Comparison of ENCODE assay signal across 8 mouse cellular contexts in the genomic region with DNA sequence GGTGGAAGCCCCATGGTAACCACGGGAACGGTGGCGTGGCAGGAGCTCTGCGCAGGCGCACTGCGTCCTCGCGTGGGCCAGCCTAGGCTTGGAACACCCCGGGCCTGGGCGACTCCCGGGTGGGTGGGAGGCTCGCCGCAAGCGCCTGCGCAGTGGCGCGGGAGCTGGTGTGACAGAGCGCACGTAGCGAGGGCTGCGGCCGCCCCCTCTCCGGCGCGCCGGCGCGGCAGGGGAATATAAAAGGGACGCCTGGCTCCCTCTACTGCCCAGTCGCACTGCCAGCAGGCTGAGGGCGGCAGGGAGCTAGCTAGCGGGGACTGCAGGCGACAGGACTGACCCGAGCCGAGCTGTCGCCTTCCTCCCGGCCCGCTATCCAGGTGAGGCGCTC. TPM values are rescaled to one million over a fixed set of nuclear protein-coding genes. Genes with fewer than 3 reads are reported as not detected.
DNase-seq lines count a peak whose midpoint lies in the region; ATAC-seq lines count a peak whose summit lies in the region.

A gene (plus strand): TSS at position 197 of the 388 bp plus-strand sequence.

- H3K4me1 ChIP-seq in forebrain, embryonic 11.5 days (replicated peaks; ENCODE audit: control insufficient read depth, insufficient read depth, low read length) = peaks cover 2% of the 10 kb centered on the region; the same call in 1 of the 2 replicates
- peaks cover 23% of the 10 kb centered on the region for H3K4me1 ChIP-seq in heart, embryonic 16.5 days (ENCODE audit: control insufficient read depth, insufficient read depth, low read length)
- H3K4me1 ChIP-seq in liver, embryonic 15.5 days (replicated peaks) = peaks cover 29% of the 10 kb centered on the region
- peaks cover 10% of the 10 kb centered on the region for H3K4me1 ChIP-seq in neural tube, embryonic 12.5 days

- no peaks in the 10 kb centered on the region for H3K36me3 ChIP-seq in forebrain, embryonic 11.5 days (ENCODE audit: control insufficient read depth, insufficient read depth, low read length)
- no peaks in the 10 kb centered on the region for H3K36me3 ChIP-seq in heart, embryonic 16.5 days (ENCODE audit: control insufficient read depth, insufficient read depth)
- no peaks in the 10 kb centered on the region for H3K36me3 ChIP-seq in liver, embryonic 15.5 days (replicated peaks)
- H3K36me3 ChIP-seq in neural tube, embryonic 12.5 days = no peaks in the 10 kb centered on the region

- H3K4me2 ChIP-seq in forebrain, embryonic 11.5 days (ENCODE audit: low read depth, low read length, severe bottlenecking) = peak within 1 kb of the TSS; percentile 88
- peak within 1 kb of the TSS; percentile 68 for H3K4me2 ChIP-seq in heart, embryonic 16.5 days (ENCODE audit: low read depth, low read length)
- peak within 1 kb of the TSS; percentile 94 for H3K4me2 ChIP-seq in liver, embryonic 15.5 days
- peak within 1 kb of the TSS; percentile 85 for H3K4me2 ChIP-seq in neural tube, embryonic 12.5 days (replicated peaks)

- 0% methylated on average over 34 of the region's 39 CpGs for WGBS in forebrain, embryonic 11.5 days
- WGBS in heart, embryonic 16.5 days = under 1% methylated on average over 39 of the region's 39 CpGs
- WGBS in liver, embryonic 15.5 days (ENCODE audit: insufficient replicate concordance) = under 1% methylated on average over 33 of the region's 39 CpGs
- WGBS in neural tube, embryonic 12.5 days = under 1% methylated on average over 39 of the region's 39 CpGs

- H3K27me3 ChIP-seq in forebrain, embryonic 11.5 days (ENCODE audit: control insufficient read depth, insufficient read depth, low read length) = no peaks in the 10 kb centered on the region
- H3K27me3 ChIP-seq in heart, embryonic 16.5 days (ENCODE audit: control insufficient read depth, insufficient read depth, low read length) = no peaks in the 10 kb centered on the region
- no peaks in the 10 kb centered on the region for H3K27me3 ChIP-seq in liver, embryonic 15.5 days
- H3K27me3 ChIP-seq in neural tube, embryonic 12.5 days (replicated peaks) = no peaks in the 10 kb centered on the region

- no peaks in the 10 kb centered on the region for H3K9me3 ChIP-seq in forebrain, embryonic 11.5 days (ENCODE audit: control insufficient read depth, low read length)
- H3K9me3 ChIP-seq in heart, embryonic 16.5 days (replicated peaks; ENCODE audit: control insufficient read depth, low read length) = no peaks in the 10 kb centered on the region
- no peaks in the 10 kb centered on the region for H3K9me3 ChIP-seq in liver, embryonic 15.5 days (replicated peaks)
- no peaks in the 10 kb centered on the region for H3K9me3 ChIP-seq in neural tube, embryonic 12.5 days

- peak; percentile 95 to 98 for DNase-seq in CD8-positive naive resting alpha-beta T cell, adult 2 months (ENCODE audit: low read depth in 2 of 2, low spot score in 2 of 2)
- peak; percentile 90 for DNase-seq in c-Kit-positive CD71-negative TER-119-negative erythroid progenitor cells, embryonic 14.5 days (ENCODE audit: low read depth)
- peak; percentile 100 for DNase-seq in forebrain, embryonic 11.5 days (ENCODE audit: low spot score)
- DNase-seq in kidney, postnatal 36 days = peak; percentile 99
- DNase-seq in telencephalon, adult 2 months (ENCODE audit: low read depth, low spot score) = peak; percentile 94

- H3K9ac ChIP-seq in forebrain, embryonic 11.5 days (ENCODE audit: low read length) = peak within 1 kb of the TSS; percentile 89
- peak within 1 kb of the TSS; percentile 86 for H3K9ac ChIP-seq in heart, embryonic 16.5 days (ENCODE audit: low read length)
- peak within 1 kb of the TSS; percentile 93 for H3K9ac ChIP-seq in liver, embryonic 15.5 days
- peak within 1 kb of the TSS; percentile 94 for H3K9ac ChIP-seq in neural tube, embryonic 12.5 days

- ATAC-seq in forebrain, embryonic 11.5 days (replicated peaks; ENCODE audit: low FRiP score) = peak; percentile 99
- peak; percentile 99 for ATAC-seq in heart, embryonic 16.5 days (replicated peaks; ENCODE audit: extremely low read depth, insufficient read depth, low FRiP score)
- peak; percentile 99 for ATAC-seq in liver, embryonic 15.5 days (ENCODE audit: insufficient read depth)
- ATAC-seq in neural tube, embryonic 12.5 days (ENCODE audit: low FRiP score, low read depth) = peak; percentile 98

- H3K4me3 ChIP-seq in forebrain, embryonic 11.5 days (ENCODE audit: low read depth, low read length) = peak within 1 kb of the TSS; percentile 82
- peak within 1 kb of the TSS; percentile 82 for H3K4me3 ChIP-seq in heart, embryonic 16.5 days (ENCODE audit: low read length)
- H3K4me3 ChIP-seq in liver, embryonic 15.5 days (replicated peaks) = peak within 1 kb of the TSS; percentile 90
- H3K4me3 ChIP-seq in neural tube, embryonic 12.5 days = peak within 1 kb of the TSS; percentile 83

- H3K27ac ChIP-seq in forebrain, embryonic 11.5 days (ENCODE audit: low read depth, low read length) = peak within 1 kb of the TSS; percentile 88
- H3K27ac ChIP-seq in heart, embryonic 16.5 days (ENCODE audit: low read length) = peak within 1 kb of the TSS; percentile 96
- H3K27ac ChIP-seq in liver, embryonic 15.5 days (replicated peaks) = peak within 1 kb of the TSS; percentile 88
- H3K27ac ChIP-seq in neural tube, embryonic 12.5 days = peak within 1 kb of the TSS; percentile 95

RNA-seq across cellular contexts. Expression of the gene that starts here (rescaled TPM):
- polyA plus RNA-seq in forebrain, embryonic 11.5 days (2014; fragmentation: Nextera tagmentation; extraction: Ambion mirVana) = 40.6 and 46.1 TPM in 2 replicates
- polyA plus RNA-seq in heart, embryonic 16.5 days (2015; fragmentation: Nextera tagmentation; extraction: Ambion mirVana) = 57.9 and 58.8 TPM in 2 replicates
- 13.6 and 14.8 TPM in 2 replicates for polyA plus RNA-seq in liver, embryonic 15.5 days (2015; fragmentation: Nextera tagmentation; extraction: Ambion mirVana)
- 39.8 and 42.6 TPM in 2 replicates for polyA plus RNA-seq in neural tube, embryonic 12.5 days (2016; fragmentation: Nextera tagmentation; extraction: Ambion mirVana)

Comparison
In these comparisons a context has a peak if more than half of its experiments do, and no peak if none do; other contexts are left out.
1. Peak in every context shown above with its lines: DNase-seq, ATAC-seq, H3K4me3 ChIP-seq and H3K27ac ChIP-seq.